Mouse (Mus musculus): Measurements from ENCODE around the gene Rbm4b. TPM values are rescaled to one million over a fixed set of nuclear protein-coding genes. Genes with fewer than 3 reads are reported as not detected.

Rbm4b gene
- polyA plus RNA-seq, 1 experiment: 11.9 TPM

- Histone ChIP-seq H3K4me1 (ENCODE audit: control insufficient read depth, insufficient read depth, low read length) (no peaks in the 10 kb centered on the region), H3K4me3 (ENCODE audit: insufficient read depth, low read length) (no peak overlapping the region), H3K27ac (ENCODE audit: insufficient read depth, low read length) (no peak overlapping the region)
- TF ChIP-seq CTCF (IDR thresholded peaks at IDR 0.05; ENCODE audit: borderline replicate concordance, insufficient read depth, low read length) (no peak), POLR2A (IDR thresholded peaks at IDR 0.05; ENCODE audit: low read depth, low read length) (no peak)
Observed at GRCm38 (mm10) chr19:4718716-4719115, 37.6 kb upstream of the Rbm4b start.

- Histone ChIP-seq H3K4me1 (ENCODE audit: control insufficient read depth, insufficient read depth, low read length) (no peaks in the 10 kb centered on the region), H3K4me3 (ENCODE audit: insufficient read depth, low read length) (no peak overlapping the region), H3K27ac (ENCODE audit: insufficient read depth, low read length) (no peak overlapping the region)
- TF ChIP-seq CTCF (IDR thresholded peaks at IDR 0.05; ENCODE audit: borderline replicate concordance, insufficient read depth, low read length) (no peak), POLR2A (IDR thresholded peaks at IDR 0.05; ENCODE audit: low read depth, low read length) (no peak)
Observed at GRCm38 (mm10) chr19:4719351-4719764, 36.9 kb upstream of the Rbm4b start.

DNA sequence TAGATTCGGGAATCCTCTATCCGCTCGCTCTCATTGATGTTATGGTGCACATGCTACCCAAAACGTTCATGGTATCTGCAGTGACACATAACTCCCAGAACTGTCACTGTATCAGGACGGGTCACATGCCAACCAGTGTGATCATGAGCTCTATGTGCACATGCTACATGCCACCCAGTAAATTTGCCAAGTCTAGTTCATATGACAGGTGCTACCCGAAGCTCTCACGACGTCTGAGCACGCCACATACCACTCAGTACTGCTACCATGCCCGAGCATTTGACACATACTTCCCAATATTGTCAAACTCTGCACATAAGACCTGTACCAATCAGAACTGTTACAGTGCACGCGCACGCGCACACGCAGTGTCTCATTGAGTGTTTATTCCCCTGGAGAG is 36.2 kb upstream of the Rbm4b start:
- H3K4me3 ChIP-seq (ENCODE audit: insufficient read depth, low read length): no peak overlapping the region
- H3K27ac ChIP-seq (ENCODE audit: insufficient read depth, low read length): no peak overlapping the region
- no peaks in the 10 kb centered on the region for H3K4me1 ChIP-seq (ENCODE audit: control insufficient read depth, insufficient read depth, low read length)
- TF ChIP-seq CTCF (IDR thresholded peaks at IDR 0.05; ENCODE audit: borderline replicate concordance, insufficient read depth, low read length) (no peak), POLR2A (IDR thresholded peaks at IDR 0.05; ENCODE audit: low read depth, low read length) (no peak)

DNA sequence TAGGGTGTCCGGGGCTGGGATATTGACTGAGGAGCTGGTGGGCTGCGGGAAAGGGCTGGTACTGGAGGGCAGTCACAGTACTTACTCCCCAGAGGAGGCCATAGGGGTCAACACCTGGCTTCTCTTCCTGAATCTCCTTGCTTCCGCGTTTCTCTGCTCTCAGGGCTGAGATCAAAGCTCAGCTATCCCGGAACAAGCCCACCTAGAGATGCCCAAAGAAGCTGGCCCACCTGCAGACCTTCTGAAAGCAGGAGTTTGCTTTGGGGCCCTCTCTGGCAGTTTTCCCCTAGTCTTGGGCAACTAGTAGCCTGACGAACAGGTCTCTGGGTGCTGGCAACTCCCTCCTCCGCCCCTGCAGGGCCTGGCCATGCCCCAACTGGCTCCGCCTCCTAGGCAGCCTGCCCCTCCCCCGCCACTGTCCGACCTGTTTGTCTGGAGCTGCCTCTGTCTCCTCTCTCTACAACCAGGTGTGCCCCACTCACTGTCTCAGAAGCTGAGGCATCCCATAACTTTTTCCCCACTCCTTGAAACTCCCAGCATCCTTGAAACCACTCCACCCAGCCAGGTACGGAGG is 35.5 kb upstream of the Rbm4b start:
- Histone ChIP-seq H3K27ac (ENCODE audit: insufficient read depth, low read length) (no peak overlapping the region), H3K4me3 (ENCODE audit: insufficient read depth, low read length) (no peak overlapping the region), H3K4me1 (ENCODE audit: control insufficient read depth, insufficient read depth, low read length) (no peaks in the 10 kb centered on the region)
- TF ChIP-seq POLR2A (IDR thresholded peaks at IDR 0.05; ENCODE audit: low read depth, low read length): no peak
- no peak for TF ChIP-seq CTCF (IDR thresholded peaks at IDR 0.05; ENCODE audit: borderline replicate concordance, insufficient read depth, low read length)

DNA sequence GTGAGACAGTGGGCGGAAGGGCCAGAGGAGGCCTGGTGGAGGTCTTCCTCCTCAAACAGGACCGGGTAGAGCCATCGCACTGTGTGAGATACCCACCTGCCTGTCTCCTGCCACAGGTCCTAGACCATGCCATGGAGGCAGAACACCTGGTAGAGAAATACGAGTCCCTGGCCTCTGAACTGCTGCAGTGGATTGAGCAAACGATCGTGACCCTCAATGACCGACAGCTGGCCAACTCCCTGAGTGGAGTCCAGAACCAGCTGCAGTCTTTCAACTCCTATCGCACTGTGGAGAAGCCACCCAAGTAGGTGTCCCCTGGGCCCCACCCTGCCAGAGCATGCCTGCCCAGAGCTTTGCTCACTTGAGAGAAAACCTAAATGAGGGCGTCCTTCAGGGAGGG is 27.1 kb upstream of the Rbm4b start:
- no peak overlapping the region for H3K27ac ChIP-seq (ENCODE audit: insufficient read depth, low read length)
- H3K4me1 ChIP-seq (ENCODE audit: control insufficient read depth, insufficient read depth, low read length): no peaks in the 10 kb centered on the region
- no peak overlapping the region for H3K4me3 ChIP-seq (ENCODE audit: insufficient read depth, low read length)
- TF ChIP-seq POLR2A (IDR thresholded peaks at IDR 0.05; ENCODE audit: low read depth, low read length): no peak
- no peak for TF ChIP-seq CTCF (IDR thresholded peaks at IDR 0.05; ENCODE audit: borderline replicate concordance, insufficient read depth, low read length)

GRCm38 (mm10) chr19:4733052-4733451 is 23.2 kb upstream of the Rbm4b start:
- no peak for TF ChIP-seq CTCF (IDR thresholded peaks at IDR 0.05; ENCODE audit: borderline replicate concordance, insufficient read depth, low read length)
- H3K4me3 ChIP-seq (ENCODE audit: insufficient read depth, low read length): no peak overlapping the region
- H3K27ac ChIP-seq (ENCODE audit: insufficient read depth, low read length): no peak overlapping the region
- no peaks in the 10 kb centered on the region for H3K4me1 ChIP-seq (ENCODE audit: control insufficient read depth, insufficient read depth, low read length)

GRCm38 (mm10) chr19:4737866-4738265 is 18.4 kb upstream of the Rbm4b start:
- H3K27ac ChIP-seq (ENCODE audit: insufficient read depth, low read length): no peak overlapping the region
- TF ChIP-seq CTCF (IDR thresholded peaks at IDR 0.05; ENCODE audit: borderline replicate concordance, insufficient read depth, low read length) (no peak), POLR2A (IDR thresholded peaks at IDR 0.05; ENCODE audit: low read depth, low read length) (no peak)
- no peak overlapping the region for H3K4me3 ChIP-seq (ENCODE audit: insufficient read depth, low read length)
- 0 out of 2 replicates have a peak, but pooled peaks cover 11% of the 10 kb centered on the region for H3K4me1 ChIP-seq (ENCODE audit: control insufficient read depth, insufficient read depth, low read length)

- TF ChIP-seq CTCF (IDR thresholded peaks at IDR 0.05; ENCODE audit: borderline replicate concordance, insufficient read depth, low read length) (no peak), POLR2A (IDR thresholded peaks at IDR 0.05; ENCODE audit: low read depth, low read length) (no peak)
- Histone ChIP-seq H3K4me1 (ENCODE audit: control insufficient read depth, insufficient read depth, low read length) (0 out of 2 replicates have a peak, but pooled peaks cover 11% of the 10 kb centered on the region), H3K4me3 (ENCODE audit: insufficient read depth, low read length) (no peak overlapping the region), H3K27ac (ENCODE audit: insufficient read depth, low read length) (no peak overlapping the region)
Observed at GRCm38 (mm10) chr19:4739053-4739452, 17.2 kb upstream of the Rbm4b start.

GRCm38 (mm10) chr19:4739762-4740161 is 16.5 kb upstream of the Rbm4b start:
- Histone ChIP-seq H3K4me3 (ENCODE audit: insufficient read depth, low read length) (no peak overlapping the region), H3K4me1 (ENCODE audit: control insufficient read depth, insufficient read depth, low read length) (0 out of 2 replicates have a peak, but pooled peaks cover 11% of the 10 kb centered on the region), H3K27ac (ENCODE audit: insufficient read depth, low read length) (no peak overlapping the region)
- TF ChIP-seq POLR2A (IDR thresholded peaks at IDR 0.05; ENCODE audit: low read depth, low read length) (no peak), CTCF (IDR thresholded peaks at IDR 0.05; ENCODE audit: borderline replicate concordance, insufficient read depth, low read length) (no peak)

DNA sequence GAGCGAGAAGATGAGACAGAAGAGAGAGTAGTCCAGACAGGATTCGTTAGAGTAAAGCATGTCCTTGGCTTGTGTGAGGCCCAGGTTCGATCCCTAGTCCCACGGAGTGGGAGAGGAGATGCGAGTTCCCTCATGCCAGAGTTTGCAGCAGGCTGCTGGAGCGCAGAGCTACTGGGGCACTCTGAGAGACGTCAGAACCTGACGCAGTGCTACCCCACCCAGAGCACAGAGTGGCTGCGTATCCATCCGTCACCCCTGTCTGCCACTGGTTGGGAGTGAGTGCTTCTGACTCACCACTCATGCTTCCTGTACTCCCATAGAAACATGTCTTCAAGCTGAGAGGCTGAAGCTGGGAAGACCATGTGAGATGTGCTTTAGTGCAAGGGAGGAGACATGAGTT is 14.8 kb upstream of the Rbm4b start:
- H3K4me1 ChIP-seq (ENCODE audit: control insufficient read depth, insufficient read depth, low read length): 0 out of 2 replicates have a peak, but pooled peaks cover 11% of the 10 kb centered on the region

More for the DNA sequence above, 14.8 kb upstream of the Rbm4b start:
- TF ChIP-seq CTCF (IDR thresholded peaks at IDR 0.05; ENCODE audit: borderline replicate concordance, insufficient read depth, low read length): no peak
- TF ChIP-seq POLR2A (IDR thresholded peaks at IDR 0.05; ENCODE audit: low read depth, low read length): no peak
- no peak overlapping the region for H3K27ac ChIP-seq (ENCODE audit: insufficient read depth, low read length)
- no peak overlapping the region for H3K4me3 ChIP-seq (ENCODE audit: insufficient read depth, low read length)
